Mouse (Mus musculus): Measurements from ENCODE around the gene Arhgap18. TPM values are rescaled to one million over a fixed set of nuclear protein-coding genes. Genes with fewer than 3 reads are reported as not detected.

The Arhgap18 gene
- polyA plus RNA-seq, 1 experiment = 11.7 TPM

GRCm38 (mm10) chr10:26828412-26829137 lies 75.4 kb downstream of the Arhgap18 start:
- no peak for DNase-seq (ENCODE audit: low spot score)

DNA sequence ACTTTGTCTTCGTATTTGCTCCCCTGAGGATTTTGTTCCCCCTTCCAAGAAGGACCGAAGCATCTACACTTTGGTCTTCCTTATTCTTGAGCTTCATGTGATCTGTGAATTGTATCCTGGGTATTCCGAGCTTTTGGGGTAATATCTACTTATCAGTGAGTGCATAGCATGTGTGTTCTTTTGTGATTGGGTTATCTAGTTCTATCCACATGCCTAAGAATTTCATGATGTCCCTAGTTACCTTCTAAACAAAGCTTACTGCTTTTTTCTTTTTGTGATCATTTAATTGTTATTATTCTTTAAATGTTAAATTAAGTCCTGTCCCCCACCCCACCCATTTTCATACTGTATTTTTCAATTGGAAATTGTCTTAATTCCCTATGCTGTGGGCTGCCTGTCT lies 78.8 kb downstream of the Arhgap18 start:
- no peak for DNase-seq (ENCODE audit: low spot score)

- no peak for DNase-seq (ENCODE audit: low spot score)
Observed at GRCm38 (mm10) chr10:26832669-26833249, 79.5 kb downstream of the Arhgap18 start.

DNA sequence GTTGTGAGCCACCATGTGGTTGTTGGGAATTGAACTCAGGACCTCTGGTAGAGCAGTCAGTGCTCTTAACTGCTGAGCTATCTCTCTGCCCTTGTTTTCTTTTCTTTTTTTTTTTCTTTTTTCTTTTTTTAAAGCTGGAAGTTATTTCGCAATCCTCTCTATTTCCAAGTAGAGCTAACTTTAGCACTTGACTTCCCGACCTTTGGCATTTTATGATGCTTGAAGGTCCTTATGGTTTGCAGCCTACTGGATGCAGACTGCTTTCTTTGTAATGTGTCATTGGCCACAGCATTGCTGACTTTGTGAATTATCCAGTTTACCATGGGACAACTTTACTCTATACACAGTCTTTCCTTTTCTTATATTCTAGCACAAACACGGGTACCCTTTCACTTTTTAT lies 80.2 kb downstream of the Arhgap18 start:
- DNase-seq (ENCODE audit: low spot score) = no peak

GRCm38 (mm10) chr10:26849311-26849710 lies 96.1 kb downstream of the Arhgap18 start:
- DNase-seq (ENCODE audit: low spot score) = no peak

DNA sequence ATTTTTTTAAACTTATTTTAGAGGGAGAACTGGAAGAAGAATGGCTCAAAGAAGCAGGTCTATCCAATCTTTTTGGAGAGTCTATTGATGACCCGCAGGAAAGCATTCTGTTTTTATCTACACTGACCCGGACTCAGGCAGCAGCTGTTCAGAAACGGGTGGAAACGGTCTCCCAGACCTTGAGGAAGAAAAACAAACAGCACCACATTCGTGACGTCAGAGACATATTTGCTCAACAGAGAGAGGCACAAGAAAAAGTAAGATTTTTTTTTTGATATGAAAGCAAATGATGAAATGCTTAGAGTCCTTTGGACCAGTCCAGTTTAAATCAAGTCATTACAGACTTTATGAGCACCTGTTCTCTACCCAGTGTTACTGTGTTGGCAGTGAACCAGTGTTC lies 96.6 kb downstream of the Arhgap18 start:
- DNase-seq (ENCODE audit: low spot score) = no peak

- no peak for DNase-seq (ENCODE audit: low spot score)
Observed at GRCm38 (mm10) chr10:26854556-26855100, 101.4 kb downstream of the Arhgap18 start.

GRCm38 (mm10) chr10:26855851-26856535 lies 102.8 kb downstream of the Arhgap18 start:
- no peak for DNase-seq (ENCODE audit: low spot score)

GRCm38 (mm10) chr10:26857583-26857982 lies 104.4 kb downstream of the Arhgap18 start:
- no peak for DNase-seq (ENCODE audit: low spot score)

DNA sequence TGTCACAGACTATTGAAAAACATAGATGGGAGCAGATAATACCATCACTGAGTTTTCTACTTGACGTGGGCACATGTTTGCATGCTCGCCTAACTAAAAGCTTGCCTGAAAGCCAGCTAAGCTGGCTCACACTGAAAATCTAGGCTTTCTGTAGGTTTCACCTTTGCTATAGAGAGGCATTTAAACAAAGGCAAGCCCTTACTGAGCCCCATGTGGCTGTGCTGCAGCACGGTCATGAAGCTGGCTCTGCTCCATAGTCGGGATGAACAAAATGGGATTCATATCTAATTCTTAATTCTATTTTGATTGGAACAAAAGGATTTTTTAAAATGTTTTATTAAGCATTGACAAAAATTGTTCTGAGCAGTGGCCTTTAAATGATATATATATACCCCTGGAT lies 105.3 kb downstream of the Arhgap18 start:
- DNase-seq (ENCODE audit: low spot score) = no peak

- no peak for DNase-seq (ENCODE audit: low spot score)
Observed at GRCm38 (mm10) chr10:26861231-26861630, 108.0 kb downstream of the Arhgap18 start.

- DNase-seq (ENCODE audit: low spot score) = no peak
Observed at GRCm38 (mm10) chr10:26862207-26862606, 109.0 kb downstream of the Arhgap18 start.

DNA sequence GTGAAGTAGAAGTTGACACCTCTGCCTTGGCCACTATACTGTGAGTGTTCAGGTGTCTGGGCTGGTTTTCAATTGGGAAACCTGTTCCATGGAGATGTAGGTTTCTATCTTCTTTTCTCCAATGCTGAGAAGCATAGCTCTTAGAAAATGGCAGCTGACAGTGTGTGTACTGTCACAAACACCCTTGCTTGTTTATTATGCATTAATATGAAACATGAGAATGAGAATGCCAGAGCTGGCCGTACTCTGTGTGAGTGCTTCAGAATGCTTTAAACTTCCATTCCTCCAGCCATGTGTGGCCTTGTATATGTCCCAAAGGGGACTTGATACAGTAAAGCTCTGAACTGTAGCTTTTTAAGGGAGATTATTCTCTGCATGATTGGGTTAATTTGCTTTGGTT lies 110.8 kb downstream of the Arhgap18 start:
- no peak for DNase-seq (ENCODE audit: low spot score)

DNA sequence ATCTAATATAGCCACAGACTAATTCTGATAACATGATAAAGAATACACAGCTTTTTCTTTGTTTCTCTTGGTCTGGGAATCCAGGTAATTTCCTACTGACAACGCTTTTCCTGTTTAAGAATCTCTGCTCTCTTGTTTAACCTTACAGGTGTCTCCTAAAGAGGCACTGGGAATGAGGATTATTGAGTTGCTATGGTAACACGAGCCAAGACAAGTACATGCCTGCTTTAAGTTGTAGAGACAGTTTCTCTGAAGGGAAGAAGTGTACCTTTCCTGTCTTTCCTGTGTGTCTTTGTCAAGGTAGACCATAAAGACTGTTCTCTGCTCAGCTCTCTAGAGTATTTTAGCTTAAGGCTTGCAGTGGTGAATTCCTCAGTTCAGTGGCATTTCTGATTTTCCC lies 117.6 kb downstream of the Arhgap18 start:
- no peak for DNase-seq (ENCODE audit: low spot score)

DNA sequence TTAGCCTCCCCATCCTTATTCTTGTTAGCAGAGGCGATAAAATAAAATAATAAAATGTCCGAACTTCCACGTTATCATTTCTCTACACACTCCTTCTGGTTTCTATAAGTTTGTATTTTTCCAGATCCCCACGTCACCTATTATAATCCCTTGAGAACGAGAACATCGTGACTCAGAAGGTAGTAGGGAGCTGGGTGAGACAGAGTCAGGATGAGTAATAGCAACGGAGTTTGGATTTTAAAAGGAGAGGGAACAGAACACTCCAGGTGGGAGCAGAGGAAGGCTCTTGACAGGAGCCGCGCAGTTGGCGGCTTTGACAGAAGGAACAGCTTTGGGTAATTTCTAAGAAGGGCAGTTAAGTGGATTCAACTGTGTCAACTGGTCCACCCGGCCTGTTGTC lies 124.1 kb downstream of the Arhgap18 start:
- no peak for DNase-seq (ENCODE audit: low spot score)

DNA sequence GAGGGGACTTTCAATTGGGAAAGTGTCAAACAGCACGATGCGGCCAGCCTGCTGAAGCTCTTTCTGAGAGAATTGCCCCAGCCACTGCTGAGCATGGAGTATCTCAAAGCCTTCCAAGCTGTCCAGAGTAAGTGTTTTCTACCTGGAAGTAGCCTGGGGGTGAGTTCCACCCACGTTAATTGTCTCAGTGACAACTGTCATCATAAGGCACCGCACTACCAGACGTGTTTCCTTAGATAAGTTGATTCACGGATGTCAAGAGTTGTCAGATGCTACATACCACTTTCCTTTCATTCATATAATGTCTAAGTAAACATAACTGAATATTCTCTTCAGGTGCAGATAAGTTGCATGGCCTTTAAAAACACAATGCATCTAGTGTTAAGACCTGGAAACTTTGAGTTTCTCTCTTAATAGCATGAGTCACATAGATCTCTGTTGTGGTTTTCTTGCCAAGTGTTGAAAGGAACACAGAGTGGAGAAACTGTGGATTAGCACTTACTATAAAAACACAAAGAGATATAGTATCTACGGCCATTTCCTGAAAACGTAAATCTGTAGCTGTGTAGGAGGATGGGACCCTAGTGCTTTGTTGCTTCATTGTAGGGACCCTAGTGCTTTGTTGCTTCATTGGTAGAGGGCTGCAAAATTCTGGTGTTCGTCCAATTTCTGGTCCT lies 125.8 kb downstream of the Arhgap18 start:
- no peak for DNase-seq (ENCODE audit: low spot score)

- no peak for DNase-seq (ENCODE audit: low spot score)
Observed at GRCm38 (mm10) chr10:26884949-26885348, 131.7 kb downstream of the Arhgap18 start.

DNA sequence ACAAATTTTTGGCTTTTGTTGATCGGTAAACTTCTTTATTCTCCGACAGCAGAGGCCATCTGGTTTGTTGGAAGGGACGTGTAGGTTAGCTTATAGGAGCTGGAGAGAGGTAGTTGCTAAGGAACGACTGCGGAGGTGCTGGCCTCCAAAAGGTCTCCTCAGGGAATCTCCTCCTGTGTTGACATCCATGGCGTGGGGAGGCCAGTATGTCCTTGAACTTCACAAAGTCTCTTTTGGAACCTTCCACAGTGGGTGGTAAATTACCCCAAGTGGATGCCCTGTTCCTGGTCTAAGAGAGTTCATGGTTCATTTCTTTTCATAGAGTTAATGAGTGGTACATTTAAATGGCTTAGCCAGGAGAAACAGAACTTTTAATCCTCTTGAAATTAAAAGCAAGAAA lies 136.0 kb downstream of the Arhgap18 start:
- DNase-seq (ENCODE audit: low spot score) = no peak

DNA sequence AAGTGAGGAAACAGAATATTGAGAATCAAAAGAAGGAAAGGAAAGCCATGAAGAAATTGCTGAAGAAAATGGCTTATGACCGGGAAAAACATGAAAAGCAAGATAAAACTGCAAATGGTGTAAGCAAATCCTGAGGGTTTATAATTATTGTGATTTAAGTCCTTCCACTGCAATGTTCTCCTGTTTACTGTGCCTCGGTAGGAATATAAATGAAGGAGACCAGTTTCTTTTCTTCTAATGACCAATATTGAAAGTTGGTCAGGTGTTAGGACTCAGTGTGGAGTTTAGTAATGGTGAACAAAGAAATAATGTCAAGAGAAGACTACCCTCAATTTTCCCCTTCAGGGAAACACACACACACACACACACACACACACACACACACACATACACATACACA lies 136.5 kb downstream of the Arhgap18 start:
- DNase-seq (ENCODE audit: low spot score) = no peak

DNA sequence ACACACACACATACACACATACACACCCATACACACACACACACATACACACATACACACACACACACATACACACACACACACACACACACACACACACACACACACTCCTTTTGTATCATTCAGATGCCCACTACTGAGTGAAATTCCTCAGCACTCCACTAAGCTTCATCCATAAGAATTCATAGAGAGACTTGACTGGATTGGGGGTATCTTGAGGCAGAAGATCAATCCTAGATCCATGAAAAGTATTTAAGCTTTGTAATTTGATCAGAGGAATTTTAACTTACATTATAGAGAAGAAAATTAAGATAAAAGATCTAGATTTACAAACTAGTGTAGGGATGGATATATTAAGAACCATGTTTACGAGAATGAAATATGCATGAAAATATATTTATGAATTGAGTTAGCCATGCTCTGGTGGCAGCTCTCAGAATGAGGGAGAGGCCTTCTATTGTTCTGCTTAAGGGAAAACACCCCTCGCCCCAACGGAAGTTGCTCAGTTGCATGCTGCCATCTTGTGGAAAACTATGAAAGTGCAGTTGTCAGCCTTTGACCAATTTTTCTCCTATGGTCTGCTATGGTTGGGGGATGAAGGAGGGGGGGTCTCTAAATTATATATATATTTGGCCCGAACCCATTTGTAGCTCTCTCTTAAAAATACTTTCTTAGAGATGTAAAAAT lies 137.2 kb downstream of the Arhgap18 start:
- DNase-seq (ENCODE audit: low spot score) = no peak

DNA sequence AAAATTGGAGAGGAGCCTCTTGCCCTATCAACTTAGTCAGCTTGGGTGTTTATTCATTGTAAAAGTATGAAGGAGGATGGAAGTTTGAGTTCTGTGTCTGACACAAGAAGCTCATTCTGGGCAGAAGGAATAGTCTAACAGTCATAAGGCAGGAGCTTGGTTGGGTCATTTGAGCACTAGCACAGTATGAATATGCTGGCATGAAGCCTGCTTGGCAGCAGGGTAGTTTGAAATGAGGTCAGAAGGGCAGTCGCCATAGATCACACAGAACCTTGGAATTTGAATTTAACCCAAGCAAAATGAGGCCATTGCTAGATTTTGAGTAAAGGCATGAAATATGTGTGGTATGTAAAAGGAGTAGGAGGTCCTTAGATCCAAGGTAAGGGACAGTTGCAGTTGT lies 139.9 kb downstream of the Arhgap18 start:
- no peak for DNase-seq (ENCODE audit: low spot score)

GRCm38 (mm10) chr10:26895726-26896125 lies 142.5 kb downstream of the Arhgap18 start:
- no peak for DNase-seq (ENCODE audit: low spot score)

All from urinary bladder, adult 2 months (tissue).